Mouse (Mus musculus) limb, embryonic 12.5 days (tissue): Measurements from ENCODE around the gene Rpl29. TPM values are rescaled to one million over a fixed set of nuclear protein-coding genes. Genes with fewer than 3 reads are reported as not detected.

ENCODE experiments used
- ATAC-seq: fragments of 200-750 bp; cut with Nextera tagmentation; 2 replicates; pipeline ENCODE4 v1.8.0; 2017; ENCODE audit warnings: low read depth, moderate TSS enrichment; ENCODE audit not compliant: insufficient number of reproducible peaks, insufficient read depth, low FRiP score, low TSS enrichment
- H3K27ac ChIP-seq: fragments of 300-500 bp; sonication (generic); 2 replicates; pipeline ENCODE4 v1.5.1; 2016; ENCODE audit warnings: mild to moderate bottlenecking, moderate library complexity
- H3K27me3 ChIP-seq: fragments of 300-500 bp; sonication (generic); 2 replicates; pipeline ENCODE4 v1.6.1; 2016; ENCODE audit warnings: mild to moderate bottlenecking, moderate library complexity
- H3K36me3 ChIP-seq: fragments of 300-500 bp; sonication (generic); 2 replicates; pipeline ENCODE4 v1.6.1; 2016; ENCODE audit warnings: mild to moderate bottlenecking, moderate library complexity
- H3K4me1 ChIP-seq: fragments of 300-500 bp; sonication (generic); replicated peaks from 2 replicates; pipeline ENCODE4 v1.6.1; 2016
- H3K4me2 ChIP-seq: fragments of 300-500 bp; sonication (generic); 2 replicates; pipeline ENCODE4 v1.6.1; 2016; ENCODE audit warnings: mild to moderate bottlenecking, moderate library complexity
- H3K4me3 ChIP-seq: fragments of 300-500 bp; sonication (generic); replicated peaks from 2 replicates; pipeline ENCODE4 v1.5.1; 2016; ENCODE audit warnings: mild to moderate bottlenecking
- H3K9ac ChIP-seq: fragments of 300-500 bp; sonication (generic); replicated peaks from 2 replicates; pipeline ENCODE4 v1.6.1; 2016; ENCODE audit warnings: mild to moderate bottlenecking, moderate library complexity
- H3K9me3 ChIP-seq: fragments of 300-500 bp; sonication (generic); 2 replicates; pipeline ENCODE4 v1.6.1; 2016; ENCODE audit warnings: mild to moderate bottlenecking, moderate library complexity
- WGBS: fragments of 180-500 bp; shearing (Covaris S2); methylation state at CpG from one replicate; pipeline ENCODE4 v1.1.7; 2016; 5-methylcytosine and 5-hydroxymethylcytosine counted together
- polyA plus RNA-seq: library from polyadenylated mRNA; unstranded; fragments of >200 nt; fragmentation: Nextera tagmentation; extraction: Ambion mirVana; gene quantifications from 2 replicates; pipeline ENCODE4 v1.2.1, GENCODE M21; 2016

The Rpl29 gene
- polyA plus RNA-seq, 1 experiment from 2014 or later = 938 TPM

DNA sequence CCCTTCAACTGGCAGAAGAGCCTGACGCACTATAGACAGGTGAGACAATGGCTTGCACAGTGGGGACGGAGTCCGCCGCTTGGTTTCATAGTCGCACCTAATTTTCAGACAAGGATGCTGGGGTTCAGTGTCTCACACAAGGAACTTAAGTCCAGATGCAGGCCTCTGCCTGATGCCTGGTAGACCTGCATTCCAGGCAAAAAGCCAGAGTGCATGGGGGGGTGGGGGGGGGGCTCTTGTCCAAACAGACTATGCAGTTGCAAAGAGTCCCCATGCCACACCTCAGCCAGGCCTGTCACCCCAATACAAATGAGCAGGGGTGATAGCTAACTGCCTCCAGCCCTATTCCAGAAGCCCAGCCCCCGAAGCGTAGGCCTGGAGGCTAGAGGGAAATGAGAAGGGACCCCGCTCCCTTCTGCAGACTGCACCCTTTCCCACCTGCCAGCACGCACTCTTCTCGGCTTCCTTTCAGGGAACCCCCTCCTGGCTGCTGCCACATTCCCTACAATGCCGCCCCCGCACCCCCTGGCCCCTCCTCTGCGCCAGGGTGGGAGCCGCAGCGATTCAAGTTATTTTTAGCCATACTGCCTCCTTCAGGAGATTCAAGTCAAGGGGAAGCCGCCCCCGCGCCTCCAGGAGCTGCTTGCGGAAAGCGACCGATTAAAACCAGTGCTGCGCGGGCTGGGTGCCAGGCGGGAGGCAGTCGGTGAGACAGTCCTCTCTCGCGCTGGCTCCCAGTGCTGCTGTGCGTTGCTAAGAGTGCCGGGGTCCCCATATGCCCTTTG lies 11.2 kb upstream of the Rpl29 start:
- peaks cover 48% of the 10 kb centered on the region for H3K4me1 ChIP-seq

GRCm38 (mm10) chr9:106420608-106421007 lies 8.6 kb upstream of the Rpl29 start:
- no peaks in the 10 kb centered on the region for H3K36me3 ChIP-seq
- no peaks in the 10 kb centered on the region for H3K9me3 ChIP-seq
- 4% methylated on average over 2 of the region's 2 CpGs for WGBS
- peak overlapping the region; percentile 52 for H3K9ac ChIP-seq
- peak overlapping the region; percentile 9; the same call in 1 of the 2 replicates for H3K4me3 ChIP-seq
- H3K4me1 ChIP-seq = peaks cover 48% of the 10 kb centered on the region
- no peak for ATAC-seq
- H3K27me3 ChIP-seq = no peaks in the 10 kb centered on the region
- peak overlapping the region; percentile 47 for H3K4me2 ChIP-seq
- peak overlapping the region; percentile 78 for H3K27ac ChIP-seq

More for the DNA sequence above, 11.2 kb upstream of the Rpl29 start:
- ATAC-seq = peak; percentile 54
- Histone ChIP-seq H3K27me3 (no peaks in the 10 kb centered on the region), H3K27ac (peak overlapping the region; percentile 78), H3K9ac (peak overlapping the region; percentile 31), H3K4me3 (peak overlapping the region; percentile 22), H3K36me3 (no peaks in the 10 kb centered on the region), H3K4me2 (peak overlapping the region; percentile 60), H3K9me3 (no peaks in the 10 kb centered on the region)
- 14% methylated on average over 29 of the region's 29 CpGs for WGBS

GRCm38 (mm10) chr9:106421033-106421864 lies 8.0 kb upstream of the Rpl29 start:
- Histone ChIP-seq H3K27me3 (no peaks in the 10 kb centered on the region), H3K27ac (peak overlapping the region; percentile 78), H3K9me3 (no peaks in the 10 kb centered on the region), H3K4me3 (peak overlapping the region; percentile 9), H3K4me1 (peaks cover 53% of the 10 kb centered on the region), H3K9ac (no peak overlapping the region; the same call in 1 of the 2 replicates), H3K36me3 (no peaks in the 10 kb centered on the region), H3K4me2 (peak overlapping the region; percentile 47)
- 0 out of 2 replicates have a peak, but pooled peaks have one; percentile 13 for ATAC-seq
- WGBS = 7% methylated on average over 18 of the region's 18 CpGs

- no peaks in the 10 kb centered on the region for H3K27me3 ChIP-seq
- H3K9ac ChIP-seq = no peak overlapping the region
- H3K4me3 ChIP-seq = no peak overlapping the region; the same call in 1 of the 2 replicates
- peaks cover 52% of the 10 kb centered on the region for H3K4me1 ChIP-seq
- 0 out of 2 replicates have a peak overlapping the region, but pooled peaks have one; percentile 78 for H3K27ac ChIP-seq
- H3K9me3 ChIP-seq = no peaks in the 10 kb centered on the region
- H3K36me3 ChIP-seq = no peaks in the 10 kb centered on the region
- ATAC-seq = peak; percentile 70
- H3K4me2 ChIP-seq = peak overlapping the region; percentile 47
- WGBS = 0% methylated on average over 3 of the region's 3 CpGs
Measured at GRCm38 (mm10) chr9:106421865-106422160, 7.4 kb upstream of the Rpl29 start.

- Histone ChIP-seq H3K4me2 (peak overlapping the region; percentile 84), H3K27ac (peak overlapping the region; percentile 96)
- 27% methylated on average over 11 of the region's 11 CpGs for WGBS
Measured at GRCm38 (mm10) chr9:106428719-106429220, 484 bp upstream of the Rpl29 start.

DNA sequence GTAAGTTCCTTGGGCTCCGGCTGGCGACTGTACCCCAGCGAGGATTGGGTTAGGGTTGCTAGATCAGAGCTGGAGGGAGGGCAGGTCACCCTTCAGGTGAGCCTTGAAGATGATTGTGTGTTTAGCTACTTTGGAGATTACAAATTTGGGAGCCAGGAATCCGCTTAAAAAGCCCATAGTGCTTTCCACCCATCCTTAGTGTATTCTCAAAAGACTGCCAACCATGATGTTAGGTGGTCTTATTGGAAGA lies 686 bp downstream of the Rpl29 start:
- Histone ChIP-seq H3K36me3 (peaks cover 44% of the 10 kb centered on the region), H3K9me3 (no peaks in the 10 kb centered on the region), H3K27me3 (no peaks in the 10 kb centered on the region), H3K4me2 (peak overlapping the region; percentile 84), H3K9ac (peak overlapping the region; percentile 97), H3K4me3 (peak overlapping the region; percentile 89), H3K4me1 (peaks cover 12% of the 10 kb centered on the region), H3K27ac (peak overlapping the region; percentile 96)
- ATAC-seq = no peak
- 2% methylated on average over 4 of the region's 4 CpGs for WGBS

More at GRCm38 (mm10) chr9:106428719-106429220, 484 bp upstream of the Rpl29 start:
- peaks cover 12% of the 10 kb centered on the region for H3K4me1 ChIP-seq
- H3K9me3 ChIP-seq = no peaks in the 10 kb centered on the region
- peak overlapping the region; percentile 89 for H3K4me3 ChIP-seq
- ATAC-seq = no peak; the same call in 1 of the 2 replicates
- no peaks in the 10 kb centered on the region for H3K27me3 ChIP-seq
- peaks cover 33% of the 10 kb centered on the region for H3K36me3 ChIP-seq
- peak overlapping the region; percentile 97 for H3K9ac ChIP-seq

DNA sequence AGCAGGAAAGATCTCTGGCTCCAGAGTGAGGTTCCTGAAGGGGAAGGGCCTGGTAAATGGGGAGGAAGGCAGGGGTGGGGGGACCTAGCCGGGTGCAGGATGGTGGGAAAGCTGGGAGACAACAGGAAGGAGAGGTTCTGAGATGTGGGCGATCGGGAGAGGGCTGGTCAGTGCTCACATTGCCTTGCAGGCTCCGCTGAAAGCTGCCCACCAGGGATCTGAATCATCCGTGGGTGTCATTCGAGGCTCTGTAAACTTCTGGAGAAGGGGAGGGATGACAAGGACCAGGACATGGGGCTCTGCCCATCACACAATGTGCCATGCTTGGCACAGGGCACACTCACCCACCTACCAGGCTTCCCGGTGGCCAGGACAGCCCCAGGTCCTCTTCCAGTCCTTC lies 4.1 kb downstream of the Rpl29 start:
- H3K4me1 ChIP-seq = peaks cover 18% of the 10 kb centered on the region
- ATAC-seq = no peak
- H3K4me3 ChIP-seq = no peak overlapping the region
- no peaks in the 10 kb centered on the region for H3K9me3 ChIP-seq
- no peak overlapping the region for H3K9ac ChIP-seq
- no peak overlapping the region for H3K4me2 ChIP-seq
- 76% methylated on average over 7 of the region's 7 CpGs for WGBS
- no peak overlapping the region for H3K27ac ChIP-seq
- peaks cover 45% of the 10 kb centered on the region for H3K36me3 ChIP-seq
- H3K27me3 ChIP-seq = no peaks in the 10 kb centered on the region

GRCm38 (mm10) chr9:106436566-106436965 lies 7.3 kb downstream of the Rpl29 start:
- Histone ChIP-seq H3K4me3 (no peak overlapping the region), H3K4me2 (no peak overlapping the region), H3K9me3 (no peaks in the 10 kb centered on the region), H3K9ac (no peak overlapping the region), H3K27ac (no peak overlapping the region), H3K36me3 (peaks cover 41% of the 10 kb centered on the region), H3K4me1 (peaks cover 17% of the 10 kb centered on the region), H3K27me3 (no peaks in the 10 kb centered on the region)
- 80% methylated on average over 9 of the region's 9 CpGs for WGBS
- no peak for ATAC-seq

GRCm38 (mm10) chr9:106442680-106443079 lies 13.4 kb downstream of the Rpl29 start:
- Histone ChIP-seq H3K36me3 (peaks cover 10% of the 10 kb centered on the region; the same call in 1 of the 2 replicates), H3K27me3 (no peaks in the 10 kb centered on the region), H3K4me3 (no peak overlapping the region), H3K4me2 (no peak overlapping the region), H3K4me1 (peaks cover 21% of the 10 kb centered on the region), H3K27ac (no peak overlapping the region), H3K9me3 (no peaks in the 10 kb centered on the region), H3K9ac (no peak overlapping the region; the same call in 1 of the 2 replicates)
- no peak for ATAC-seq
- 77% methylated on average over 5 of the region's 5 CpGs for WGBS

GRCm38 (mm10) chr9:106444836-106445235 lies 15.6 kb downstream of the Rpl29 start:
- H3K36me3 ChIP-seq = peaks cover 8% of the 10 kb centered on the region; the same call in 1 of the 2 replicates
- no peak for ATAC-seq
- WGBS = 77% methylated on average over 4 of the region's 4 CpGs
- H3K27me3 ChIP-seq = no peaks in the 10 kb centered on the region
- H3K9me3 ChIP-seq = no peaks in the 10 kb centered on the region
- H3K9ac ChIP-seq = no peak overlapping the region
- peaks cover 28% of the 10 kb centered on the region for H3K4me1 ChIP-seq
- H3K27ac ChIP-seq = no peak overlapping the region
- no peak overlapping the region for H3K4me3 ChIP-seq
- H3K4me2 ChIP-seq = no peak overlapping the region

- peak; percentile 82 for ATAC-seq
- H3K4me3 ChIP-seq = peak within 1 kb of the TSS; percentile 58
- H3K36me3 ChIP-seq = no peaks in the 10 kb centered on the region
- peak within 1 kb of the TSS; percentile 79 for H3K27ac ChIP-seq
- peak within 1 kb of the TSS; percentile 70 for H3K9ac ChIP-seq
- peak within 1 kb of the TSS; percentile 84 for H3K4me2 ChIP-seq
- 1% methylated on average over 24 of the region's 24 CpGs for WGBS
- no peaks in the 10 kb centered on the region for H3K27me3 ChIP-seq
- H3K9me3 ChIP-seq = no peaks in the 10 kb centered on the region
- H3K4me1 ChIP-seq = peaks cover 52% of the 10 kb centered on the region
Measured at GRCm38 (mm10) chr9:106447348-106447747, 18.1 kb downstream of the Rpl29 start, which contains the start of the genes Abhd14b and Abhd14a. Gene Abhd14b, plus strand, starts transcription at chr9:106447459. Gene Abhd14a, minus strand, starts transcription at chr9:106447678.
